Mouse (Mus musculus) CH12.LX (cell line): ENCODE data around the gene Rab4a. TPM values are rescaled to one million over a fixed set of nuclear protein-coding genes. Genes with fewer than 3 reads are reported as not detected.

ENCODE experiments used
- polyA plus RNA-seq: library from polyadenylated mRNA; unstranded; fragments of >175 nt; gene quantifications from 2 replicates; pipeline ENCODE4 v1.2.1, GENCODE M21; 2012; ENCODE audit warnings: low read depth; ENCODE audit not compliant: insufficient read length
- total RNA-seq, 2 experiments: library from RNA; depleted of rRNA; stranded (reverse); fragments of 300-350 nt in 1 of 2; fragments of >200 nt in 1 of 2; gene quantifications; 2 replicates each; pipeline ENCODE4 v1.2.3; 2012 to 2014

Gene Rab4a
- total and polyA plus RNA-seq, 3 experiments = not detected

Other genes with a start within 250 kb of the Rab4a start
- gene Rhou, start 152.1 kb upstream of the Rab4a start, total RNA-seq (2012; rRNA removed) = 0.08 TPM in 1 of 2 replicates, not detected in the other
- gene Rhou, start 152.1 kb upstream of the Rab4a start, total RNA-seq (2014; rRNA removed) = not detected in 2 replicates
- 0.16 TPM in 1 of 2 replicates, not detected in the other for gene Rhou, start 152.1 kb upstream of the Rab4a start, polyA plus RNA-seq
- 4.4 and 5.0 TPM in 2 replicates for gene Ccsap, start 54.2 kb downstream of the Rab4a start, total RNA-seq (2012; rRNA removed)
- 4.2 and 5.4 TPM in 2 replicates for gene Ccsap, start 54.2 kb downstream of the Rab4a start, total RNA-seq (2014; rRNA removed)
- gene Ccsap, start 54.2 kb downstream of the Rab4a start, polyA plus RNA-seq = 5.2 and 6.2 TPM in 2 replicates
- gene Acta1, start 88.8 kb downstream of the Rab4a start, total RNA-seq (2012; rRNA removed) = 0.08 TPM in 1 of 2 replicates, not detected in the other
- not detected in 2 replicates for gene Acta1, start 88.8 kb downstream of the Rab4a start, total RNA-seq (2014; rRNA removed)
- gene Acta1, start 88.8 kb downstream of the Rab4a start, polyA plus RNA-seq = 0.27 and 0.91 TPM in 2 replicates
- 32.8 and 37.1 TPM in 2 replicates for gene Nup133, start 143.3 kb downstream of the Rab4a start, total RNA-seq (2012; rRNA removed)
- 49.0 and 51.8 TPM in 2 replicates for gene Nup133, start 143.3 kb downstream of the Rab4a start, total RNA-seq (2014; rRNA removed)
- 39.6 and 39.7 TPM in 2 replicates for gene Nup133, start 143.3 kb downstream of the Rab4a start, polyA plus RNA-seq
- gene Abcb10, start 177.1 kb downstream of the Rab4a start, total RNA-seq (2012; rRNA removed) = 8.0 and 8.1 TPM in 2 replicates
- gene Abcb10, start 177.1 kb downstream of the Rab4a start, total RNA-seq (2014; rRNA removed) = 8.5 and 8.9 TPM in 2 replicates
- gene Abcb10, start 177.1 kb downstream of the Rab4a start, polyA plus RNA-seq = 7.3 and 8.1 TPM in 2 replicates
- gene Taf5l, start 215.4 kb downstream of the Rab4a start, total RNA-seq (2012; rRNA removed) = 54.2 and 62.2 TPM in 2 replicates
- 68.1 and 75.8 TPM in 2 replicates for gene Taf5l, start 215.4 kb downstream of the Rab4a start, total RNA-seq (2014; rRNA removed)
- gene Taf5l, start 215.4 kb downstream of the Rab4a start, polyA plus RNA-seq = 53.9 and 63.0 TPM in 2 replicates
- gene Urb2, start 215.5 kb downstream of the Rab4a start, total RNA-seq (2012; rRNA removed) = 26.4 and 33.7 TPM in 2 replicates
- gene Urb2, start 215.5 kb downstream of the Rab4a start, total RNA-seq (2014; rRNA removed) = 32.4 and 33.9 TPM in 2 replicates
- 22.7 and 27.9 TPM in 2 replicates for gene Urb2, start 215.5 kb downstream of the Rab4a start, polyA plus RNA-seq